Mouse (Mus musculus) R1 (cell line): ENCODE data around the gene Gm20911.
"Not testable (repeated sequence)": the region's sequence is repeated elsewhere in the genome, so short reads cannot be mapped to it uniquely, and the experiment has no call there.

Experiments
- DNase-seq: peaks from one replicate; pipeline ENCODE4 v3.0.0-alpha.2; 2018; ENCODE audit warnings: low read depth, low spot score

The Gm20911 gene

DNA sequence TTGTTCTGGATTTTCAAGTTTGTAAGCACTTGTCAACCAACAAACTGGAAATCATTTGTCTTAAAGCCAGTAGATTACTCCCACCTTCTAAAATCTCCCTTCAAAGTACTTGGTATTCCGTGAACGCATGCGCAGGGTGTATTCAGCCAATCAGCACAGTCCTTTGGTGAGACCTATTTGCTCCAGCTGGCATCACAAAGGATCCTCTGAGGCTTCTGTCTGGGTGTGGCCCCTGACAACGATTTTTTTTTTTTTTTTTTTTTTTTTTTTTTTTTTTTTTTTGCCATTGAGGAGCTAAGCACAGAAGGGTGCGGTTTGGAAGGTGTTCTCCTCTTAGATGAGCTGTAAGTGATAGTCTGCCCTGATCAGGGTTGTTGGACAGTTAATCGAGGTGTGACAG, at the start of gene Gm20911:
Gm20911 (plus strand) TSS at position 301 of the 400 bp plus-strand sequence.
- not testable (repeated sequence) for DNase-seq
